Mouse (Mus musculus): ENCODE data around the gene Gtsf1.
A peak's percentile ranks its signal among the peaks of the same experiment; 100 is the strongest.

Gene Gtsf1

DNA sequence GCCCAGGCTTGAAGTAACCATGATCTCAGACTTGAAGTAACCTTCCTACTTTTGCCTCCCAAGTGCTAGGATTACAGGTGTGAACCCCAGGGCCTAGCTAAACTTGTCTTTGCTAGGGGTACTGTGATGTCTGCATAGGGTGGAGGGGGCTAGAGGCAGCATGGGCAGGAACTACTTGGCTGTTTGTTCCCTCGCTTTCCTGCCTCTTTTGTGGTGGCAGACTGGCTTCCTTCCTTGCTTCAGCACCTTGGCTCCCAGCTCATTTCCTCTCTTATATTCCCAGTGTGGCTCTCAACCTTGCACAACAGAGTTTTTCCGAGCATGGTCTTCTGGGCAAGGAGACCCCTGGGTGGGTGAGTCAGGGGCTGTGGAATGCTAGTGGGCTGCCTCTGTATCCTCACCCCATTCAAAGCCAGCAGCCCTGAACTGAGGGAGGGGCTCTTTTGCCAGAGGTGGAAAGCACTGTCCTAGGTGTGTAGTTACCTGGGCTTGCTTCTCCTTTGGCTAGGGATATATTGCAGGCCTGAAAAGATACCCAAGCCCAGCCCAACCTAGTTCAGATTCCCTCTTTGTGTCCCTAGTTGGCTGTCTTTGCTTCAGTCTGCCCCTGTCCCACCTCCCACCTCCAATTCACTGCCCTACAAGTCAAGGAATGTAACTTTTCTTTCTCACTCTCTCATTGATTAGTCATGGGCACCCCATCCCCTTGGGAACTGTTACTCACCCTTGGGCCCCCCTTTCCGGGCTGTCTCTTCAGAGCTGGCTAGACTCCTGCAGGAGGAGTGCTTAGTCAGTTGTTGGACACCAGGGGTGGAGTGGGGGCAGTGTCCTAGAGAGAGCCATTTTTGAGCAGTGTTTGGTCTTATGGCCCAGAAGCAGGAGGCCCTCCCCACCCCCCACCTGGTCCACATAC is 52.3 kb downstream of the Gtsf1 start:
- no peak for DNase-seq (ENCODE audit: low spot score in 2 of 2)

DNA sequence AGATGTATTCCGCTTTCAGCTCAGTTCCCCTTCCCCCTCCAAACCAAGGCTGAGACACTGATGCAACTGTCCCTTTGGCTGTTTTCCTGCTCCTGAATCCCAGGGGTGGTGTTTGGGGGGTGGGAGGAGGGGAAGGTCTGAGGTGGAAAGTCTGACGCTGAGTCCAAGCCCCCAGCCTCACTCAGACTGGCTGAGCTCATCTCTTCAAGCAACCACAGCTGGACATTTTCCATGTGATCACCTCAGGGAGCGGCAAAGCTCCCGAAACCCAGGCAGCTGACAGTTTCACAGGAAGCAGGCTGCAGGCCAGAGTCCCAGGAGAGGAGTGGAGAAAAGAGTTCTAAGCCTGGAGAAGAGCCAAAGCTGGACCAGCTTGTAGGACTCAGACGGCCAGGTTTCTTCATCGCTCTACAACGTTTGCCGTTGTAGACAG is 53.4 kb downstream of the Gtsf1 start:
- DNase-seq (ENCODE audit: low spot score in 2 of 2), result no peak

DNA sequence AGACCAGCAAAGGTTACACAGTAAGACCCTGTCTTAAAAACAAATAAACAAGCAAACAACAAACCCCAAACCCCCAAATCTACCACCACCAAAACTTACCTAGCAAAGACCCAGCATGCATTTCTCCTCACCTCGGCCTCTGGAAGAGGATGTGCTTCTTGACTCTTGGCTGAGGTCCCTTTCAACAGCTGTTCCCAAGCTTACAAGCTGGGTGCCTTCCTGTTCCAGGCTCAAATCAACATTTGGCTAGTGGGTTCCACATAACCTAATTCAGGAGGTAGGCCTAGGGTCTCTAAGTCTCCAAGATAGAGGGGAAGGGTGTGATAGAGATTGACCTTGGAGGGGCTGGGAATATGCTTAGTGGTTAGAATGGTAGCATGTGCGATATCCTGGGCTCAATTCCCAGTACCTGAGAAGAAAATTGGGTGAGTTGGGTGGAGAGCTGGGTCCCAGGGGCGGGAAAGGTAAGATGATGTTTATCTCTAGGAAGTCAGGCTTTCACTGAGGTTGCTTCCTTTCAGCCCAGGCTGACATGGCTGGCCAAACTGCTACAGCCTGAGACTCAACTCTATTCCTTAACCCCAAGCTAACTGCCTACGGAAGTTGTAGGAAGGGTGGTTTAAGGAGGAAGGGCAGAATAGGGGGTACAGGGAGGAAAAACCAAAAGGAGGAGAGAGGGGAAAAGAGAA is 55.0 kb downstream of the Gtsf1 start:
- DNase-seq (ENCODE audit: low spot score in 2 of 2), result no peak

- DNase-seq (ENCODE audit: low spot score in 2 of 2), result no peak
These were observed 57.8 kb downstream of the Gtsf1 start for GRCm38 (mm10) chr15:103372461-103372860.

DNA sequence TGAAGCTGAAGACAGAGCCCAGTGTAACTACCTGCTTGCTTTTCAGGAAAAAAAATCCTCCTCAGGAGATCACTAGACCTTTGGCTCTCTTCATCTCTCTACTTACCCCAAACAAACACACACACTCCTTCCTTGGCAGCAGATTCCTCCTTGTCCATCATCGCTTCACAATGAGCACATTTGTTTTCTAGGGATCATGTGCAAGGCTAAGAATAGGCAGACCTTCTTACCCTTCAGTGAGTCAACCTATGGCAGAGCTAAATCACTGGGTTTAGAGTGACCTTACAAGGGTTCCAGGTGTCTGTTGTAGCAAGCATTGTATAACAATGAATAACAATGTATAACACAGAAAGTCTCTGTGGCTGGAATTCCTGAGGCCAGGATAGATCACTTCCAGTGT is 58.5 kb downstream of the Gtsf1 start:
- DNase-seq (ENCODE audit: low spot score in 2 of 2), result no peak

GRCm38 (mm10) chr15:103371208-103371607 is 59.1 kb downstream of the Gtsf1 start:
- DNase-seq (ENCODE audit: low spot score in 2 of 2), result no peak

GRCm38 (mm10) chr15:103370462-103370861 is 59.8 kb downstream of the Gtsf1 start:
- DNase-seq (ENCODE audit: low spot score in 2 of 2), result no peak

- DNase-seq (ENCODE audit: low spot score in 2 of 2), result no peak
These were observed 61.1 kb downstream of the Gtsf1 start for GRCm38 (mm10) chr15:103369123-103369522.

DNA sequence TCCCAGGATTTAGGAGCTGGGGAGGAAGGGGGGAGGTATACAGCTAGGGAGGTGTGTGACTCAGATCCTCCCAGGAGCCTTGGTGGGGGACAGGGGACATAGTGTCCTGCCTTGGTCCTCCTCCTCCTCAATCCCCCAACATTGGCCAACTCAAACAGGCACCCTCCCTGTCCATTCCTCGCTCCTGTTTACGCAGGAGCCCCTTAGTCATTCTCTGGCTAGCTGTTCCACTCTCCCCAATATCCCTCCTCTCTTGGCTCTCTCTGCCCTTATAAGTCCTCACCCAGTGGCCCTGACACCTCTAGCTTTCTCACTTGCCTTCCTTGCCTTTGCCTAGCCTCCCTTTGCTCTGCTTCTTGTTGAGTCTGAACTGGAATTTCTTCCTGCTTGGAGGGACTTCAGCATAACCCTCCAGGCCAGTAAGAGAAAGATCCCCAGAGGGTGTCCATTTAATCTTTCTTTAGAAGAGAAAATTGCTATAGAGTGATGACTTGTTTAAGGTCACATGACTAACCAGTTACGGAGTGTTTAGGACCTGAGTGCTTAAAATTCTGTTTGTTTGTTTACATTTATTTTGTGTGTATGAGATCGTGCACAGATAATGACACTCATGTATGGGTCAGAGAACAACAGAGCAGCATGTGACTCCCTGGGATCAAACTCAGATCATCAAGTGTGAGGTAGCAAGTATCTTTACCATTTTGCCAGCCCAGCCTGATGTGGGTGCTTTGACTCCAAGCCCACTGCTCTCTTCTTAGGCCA is 61.9 kb downstream of the Gtsf1 start:
- no peak for DNase-seq (ENCODE audit: low spot score in 2 of 2)

- DNase-seq (ENCODE audit: low spot score in 2 of 2), result peak in 1 of 2 experiments; percentile 61
These were observed 63.7 kb downstream of the Gtsf1 start, which contains the start of gene Itga5 for GRCm38 (mm10) chr15:103366376-103367149. TSS of gene Itga5 (minus strand) at chr15:103366763.

DNA sequence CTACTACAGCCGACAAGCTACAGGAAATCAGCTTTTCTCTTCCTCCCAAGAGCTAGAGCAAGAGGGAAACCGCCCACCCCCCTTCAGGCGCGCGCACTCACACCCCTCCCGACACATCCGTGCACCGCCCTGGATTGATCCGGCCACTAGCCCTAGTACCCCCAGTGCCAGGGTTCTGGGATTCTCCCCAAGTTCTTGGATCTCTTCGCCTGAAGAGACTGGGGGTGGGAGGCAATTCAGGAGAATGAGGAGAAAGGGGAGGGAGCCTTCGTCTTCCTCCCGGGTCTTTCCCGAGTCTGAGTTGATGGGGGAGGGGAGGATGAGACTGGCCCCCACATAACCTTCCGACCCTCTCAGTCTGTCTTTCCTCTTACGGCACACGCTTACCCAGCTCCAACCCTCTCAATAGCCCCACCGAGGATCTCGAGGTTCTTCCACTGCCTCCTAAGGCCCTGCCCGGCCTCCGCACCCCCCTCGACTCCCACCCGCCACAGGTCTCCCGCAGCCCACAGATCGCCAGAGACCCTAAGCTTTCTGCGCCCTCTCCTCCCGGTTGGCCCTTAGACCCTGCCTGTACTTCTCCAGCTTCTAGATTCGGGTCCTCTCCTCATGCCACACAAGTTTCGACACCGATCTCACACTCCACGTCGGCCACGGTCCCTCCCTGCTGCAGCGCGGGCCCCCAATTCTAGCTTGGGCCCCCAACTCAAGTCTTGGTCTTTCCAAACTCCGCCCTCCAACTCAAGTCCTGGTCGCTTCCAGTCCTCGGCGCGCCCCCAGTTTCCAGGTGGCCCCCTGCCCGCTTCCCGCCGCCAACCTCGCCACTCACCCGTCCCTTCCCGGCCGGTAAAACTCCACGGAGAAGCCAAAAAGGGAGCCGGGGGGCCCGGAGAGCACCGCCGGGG is 64.5 kb downstream of the Gtsf1 start:
- DNase-seq (ENCODE audit: low spot score in 2 of 2), result no peak

DNA sequence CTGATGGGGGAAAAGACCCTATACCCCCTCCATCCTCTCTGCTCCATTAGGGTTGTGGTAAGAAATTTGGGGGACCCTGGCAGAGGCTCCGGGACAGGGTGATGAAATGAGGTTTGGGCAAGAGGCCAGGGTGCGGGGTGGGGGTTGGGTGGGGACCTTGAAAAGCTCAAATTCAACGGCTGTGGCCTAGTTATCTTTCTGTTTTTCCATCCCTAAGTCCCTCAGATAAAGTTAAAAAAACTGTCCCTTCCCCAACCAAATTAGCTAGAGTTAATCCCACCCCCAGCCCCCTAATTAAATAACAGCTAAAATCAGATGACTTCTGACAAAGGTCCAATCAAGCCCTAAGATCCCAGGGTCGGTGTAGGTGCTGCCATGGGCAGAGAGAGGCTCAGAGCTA is 65.5 kb downstream of the Gtsf1 start:
- DNase-seq (ENCODE audit: low spot score in 2 of 2), result no peak

GRCm38 (mm10) chr15:103363809-103364208 is 66.5 kb downstream of the Gtsf1 start:
- DNase-seq (ENCODE audit: low spot score in 2 of 2), result no peak

GRCm38 (mm10) chr15:103362950-103363349 is 67.3 kb downstream of the Gtsf1 start:
- DNase-seq (ENCODE audit: low spot score in 2 of 2), result no peak

GRCm38 (mm10) chr15:103362333-103362732 is 67.9 kb downstream of the Gtsf1 start:
- no peak for DNase-seq (ENCODE audit: low spot score in 2 of 2)

DNA sequence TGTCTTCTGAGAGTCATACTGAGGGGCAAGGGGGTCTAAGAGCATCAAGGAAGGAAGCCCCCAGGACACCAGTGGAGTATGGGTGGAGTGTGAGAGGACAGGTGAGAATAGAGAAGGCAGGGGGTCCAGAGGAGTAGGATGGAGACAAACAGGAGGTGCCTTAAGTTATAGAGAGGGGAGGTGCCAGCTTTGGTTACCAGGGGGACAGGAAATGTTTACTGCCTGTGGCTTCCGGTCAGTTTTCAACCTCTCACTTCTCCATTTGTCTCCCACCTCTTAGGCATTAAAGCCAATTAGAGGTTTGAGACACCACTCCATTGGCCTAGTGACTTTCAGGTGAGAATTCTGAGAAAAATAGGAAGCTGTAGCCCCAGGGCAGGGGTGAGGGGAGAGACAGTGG is 69.0 kb downstream of the Gtsf1 start:
- no peak for DNase-seq (ENCODE audit: low spot score in 2 of 2)

DNA sequence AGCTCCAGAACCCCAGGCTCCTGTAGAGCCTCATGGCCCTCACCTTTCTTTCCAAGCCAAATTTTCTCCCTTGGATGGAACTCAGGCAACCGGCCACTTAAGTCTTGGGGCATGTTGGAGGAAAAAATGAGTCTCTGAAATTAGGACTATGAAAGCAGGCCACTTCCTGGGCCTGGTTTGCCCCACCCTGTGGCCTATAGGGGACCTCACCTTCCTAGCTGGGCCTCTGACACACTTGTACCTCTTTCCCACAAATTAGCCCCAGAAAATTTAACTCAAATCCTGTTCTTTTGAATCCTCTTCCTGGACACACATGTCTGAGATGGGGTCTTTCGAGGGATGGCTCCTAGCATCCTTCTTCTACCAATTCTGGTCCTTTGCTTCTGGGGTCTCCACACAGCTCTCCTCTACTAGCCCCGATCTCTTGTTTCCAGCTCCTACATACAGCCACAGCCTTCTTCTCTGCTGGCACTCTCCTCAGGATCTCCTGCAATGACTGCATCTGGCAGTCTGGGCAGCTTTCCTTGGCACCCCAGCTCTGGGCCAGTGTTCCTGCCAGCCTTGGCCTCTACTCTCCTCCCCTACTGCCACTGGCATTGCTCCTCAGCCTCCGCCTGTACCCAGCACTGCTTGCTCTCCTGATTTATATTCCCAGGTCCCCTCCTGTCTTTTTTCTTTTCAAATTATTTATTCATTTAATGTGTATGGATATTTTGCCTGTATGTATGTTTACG is 70.2 kb downstream of the Gtsf1 start:
- peak; percentile 75 to 77 for DNase-seq (ENCODE audit: low spot score in 2 of 2)

DNA sequence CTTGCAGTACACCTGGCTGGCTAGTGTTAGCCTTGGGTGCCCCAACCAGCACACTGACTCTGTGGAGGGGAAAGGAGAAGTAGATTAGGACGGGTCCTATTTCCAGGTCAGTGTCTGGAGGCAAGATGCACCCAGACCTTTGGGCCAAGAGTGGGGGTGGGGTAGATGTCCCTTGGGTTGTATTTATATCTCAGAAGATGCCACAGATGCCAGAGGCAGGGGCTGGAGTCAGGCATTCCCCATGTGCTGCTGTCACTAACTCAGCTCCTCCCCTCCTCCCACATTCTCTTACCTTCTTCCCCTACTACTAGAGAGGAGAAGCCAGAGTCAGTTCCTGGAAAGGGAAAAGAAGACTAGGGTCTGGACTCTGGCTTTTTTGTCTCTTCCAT is 71.2 kb downstream of the Gtsf1 start:
- DNase-seq (ENCODE audit: low spot score in 2 of 2), result no peak

- DNase-seq (ENCODE audit: low spot score in 2 of 2), result no peak
These were observed 71.8 kb downstream of the Gtsf1 start for GRCm38 (mm10) chr15:103358278-103359121.
